Mouse (Mus musculus): Measurements from ENCODE around the gene Ptpn6. TPM values are rescaled to one million over a fixed set of nuclear protein-coding genes. Genes with fewer than 3 reads are reported as not detected.
"Not testable (repeated sequence)": the region's sequence is repeated elsewhere in the genome, so short reads cannot be mapped to it uniquely, and the experiment has no call there.

The Ptpn6 gene
- total RNA-seq, 2 experiments from 2014 or later = 4.6 to 6.4 TPM

DNA sequence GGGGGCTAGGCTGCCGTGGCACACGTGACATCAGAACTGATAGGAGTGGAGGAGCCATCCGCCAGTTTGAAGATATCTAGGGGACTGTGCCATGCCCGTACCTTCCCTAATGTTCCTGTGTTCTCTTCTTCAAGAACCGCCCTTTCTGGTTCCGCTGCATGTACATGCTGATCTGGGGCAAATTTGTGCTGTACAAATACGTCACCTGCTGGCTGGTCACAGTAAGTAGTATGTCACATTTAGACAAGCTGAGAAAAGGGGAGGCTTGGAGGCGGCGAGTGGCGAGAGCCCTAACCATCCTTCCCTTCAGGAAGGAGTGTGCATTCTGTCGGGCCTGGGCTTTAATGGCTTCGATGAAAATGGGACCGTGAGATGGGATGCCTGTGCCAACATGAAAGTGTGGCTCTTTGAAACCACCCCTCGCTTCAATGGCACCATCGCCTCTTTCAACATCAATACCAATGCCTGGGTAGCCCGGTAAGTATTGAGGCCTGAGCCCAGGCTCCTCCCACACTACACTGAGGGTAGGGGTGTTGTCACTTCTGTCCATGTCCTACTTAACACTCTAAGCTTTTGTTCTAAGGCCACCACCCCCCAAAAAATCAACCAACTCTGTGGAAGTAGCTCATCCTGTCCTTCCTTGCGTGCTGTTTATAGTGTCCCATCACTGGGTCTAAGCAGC lies 36.3 kb downstream of the Ptpn6 start:
- DNase-seq (ENCODE audit: low spot score in 2 of 2) = no peak

DNA sequence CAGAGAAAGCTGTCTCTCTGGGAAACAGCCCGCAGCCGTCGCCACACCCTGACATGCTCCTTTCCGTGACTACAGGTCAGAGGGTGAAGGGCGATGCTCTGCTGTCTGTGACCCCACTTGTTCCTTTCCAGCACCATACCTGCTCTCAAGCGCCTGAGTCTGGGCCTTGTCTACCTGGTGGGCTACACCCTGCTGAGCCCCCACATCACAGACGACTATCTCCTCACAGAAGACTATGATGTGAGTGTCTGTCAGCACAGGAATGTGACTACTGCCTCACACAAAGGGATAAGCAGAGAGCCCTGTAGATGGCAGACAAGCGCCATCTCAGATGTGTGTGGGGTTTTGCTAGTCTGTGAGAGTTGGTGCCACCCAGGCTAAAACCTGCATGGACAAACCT lies 37.2 kb downstream of the Ptpn6 start:
- DNase-seq (ENCODE audit: low spot score in 2 of 2) = no peak

DNA sequence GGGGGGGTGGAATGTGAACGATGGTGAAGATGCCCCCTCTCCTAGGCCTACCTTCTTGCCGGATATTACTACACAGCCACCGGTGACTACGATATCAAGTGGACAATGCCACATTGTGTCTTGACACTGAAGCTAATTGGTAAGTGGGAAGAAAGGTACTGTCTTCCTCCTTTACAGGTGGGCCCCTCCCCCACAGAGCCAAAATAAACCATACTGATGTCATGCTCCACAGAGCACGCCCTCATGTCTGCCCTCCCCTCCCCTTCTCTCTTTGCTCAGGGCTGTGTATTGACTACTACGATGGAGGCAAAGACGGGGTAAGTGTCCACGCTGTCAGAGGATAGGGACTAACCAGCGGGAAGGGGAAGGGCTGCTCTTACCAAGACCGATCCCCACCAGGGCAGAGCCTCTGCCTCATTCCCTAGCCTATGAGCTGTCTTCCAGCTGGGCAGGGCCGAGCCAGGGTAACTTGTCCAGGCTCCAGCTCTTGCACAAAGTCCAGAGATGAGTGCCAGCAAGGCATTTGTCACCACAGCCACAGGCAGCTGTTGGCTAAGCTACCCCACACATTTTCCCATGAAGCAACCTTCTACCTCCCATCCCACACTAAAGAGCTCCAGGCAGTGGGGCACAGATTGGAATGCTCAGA lies 38.4 kb downstream of the Ptpn6 start:
- peak in 1 of 2 experiments; percentile 64 for DNase-seq (ENCODE audit: low spot score in 2 of 2)

DNA sequence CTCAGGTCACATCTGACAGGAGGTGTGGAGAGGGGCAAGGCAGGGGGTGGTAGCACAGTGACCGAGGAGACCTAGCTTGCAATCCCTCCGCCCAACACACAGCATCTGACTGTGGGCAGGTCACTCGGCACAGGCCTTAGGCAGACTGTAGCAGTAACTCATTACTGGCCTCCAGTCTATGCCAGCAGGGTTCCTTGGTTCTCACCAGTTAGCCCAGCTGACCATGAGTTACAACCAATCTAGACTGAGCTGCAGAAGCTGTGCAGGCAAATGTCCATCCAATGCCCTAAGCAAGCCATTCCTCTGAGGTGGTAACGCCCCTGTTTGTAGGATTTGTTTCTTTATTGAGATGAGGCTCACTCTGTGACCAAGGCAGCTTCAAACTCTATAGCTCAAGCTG lies 39.1 kb downstream of the Ptpn6 start:
- DNase-seq (ENCODE audit: low spot score in 2 of 2) = no peak

DNA sequence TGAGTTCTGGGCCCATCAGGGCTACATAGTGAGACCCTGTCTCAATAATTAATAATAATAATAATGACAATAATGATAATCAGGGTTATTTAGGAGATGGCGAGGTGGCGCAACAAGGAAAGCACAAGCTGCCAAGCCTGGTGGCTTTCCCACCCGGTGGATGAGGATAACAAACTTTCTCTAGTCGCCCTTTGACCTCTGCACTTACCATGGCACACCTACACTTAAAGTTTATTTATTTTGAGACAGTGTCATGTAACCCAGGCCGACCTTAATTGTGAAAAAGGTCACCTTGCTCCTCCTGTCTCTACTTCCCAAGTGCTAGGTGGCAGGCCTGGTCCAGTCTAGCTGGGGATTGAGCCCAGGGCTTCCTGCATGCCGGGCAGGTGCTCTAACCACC lies 39.8 kb downstream of the Ptpn6 start:
- no peak for DNase-seq (ENCODE audit: low spot score in 2 of 2)

DNA sequence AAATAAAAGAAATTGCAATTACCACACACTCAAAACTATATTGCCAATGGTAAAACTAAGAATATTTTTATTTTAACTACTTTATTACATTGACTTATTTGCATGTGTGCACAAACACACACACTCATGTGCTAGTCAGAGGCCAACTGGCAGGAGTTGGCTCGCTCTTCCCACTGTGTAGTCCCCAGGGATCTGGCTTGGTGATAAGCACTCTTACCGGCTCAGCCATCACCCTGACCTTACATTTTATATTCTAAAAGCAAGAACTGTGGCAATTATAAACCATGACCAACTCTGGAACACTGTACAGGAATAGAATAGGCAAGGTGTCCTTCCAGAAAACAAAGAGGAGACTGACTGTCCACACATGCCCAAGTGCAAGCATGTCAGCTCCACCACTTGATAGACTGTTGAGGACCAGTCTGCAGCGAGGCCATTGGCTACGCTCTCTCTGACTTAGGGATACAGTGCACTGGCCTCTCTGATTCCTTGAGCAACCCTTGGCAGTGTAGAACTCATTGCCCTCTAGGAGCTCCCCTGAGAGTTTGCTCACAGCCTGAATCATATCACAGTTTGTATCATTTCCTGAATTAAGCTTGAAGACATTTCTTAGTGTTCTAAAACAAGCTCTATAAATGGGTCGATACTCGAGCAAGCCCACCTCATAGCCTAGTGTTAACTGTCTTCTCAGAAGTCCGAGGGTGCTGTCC lies 41.9 kb downstream of the Ptpn6 start:
- DNase-seq (ENCODE audit: low spot score in 2 of 2) = no peak

DNA sequence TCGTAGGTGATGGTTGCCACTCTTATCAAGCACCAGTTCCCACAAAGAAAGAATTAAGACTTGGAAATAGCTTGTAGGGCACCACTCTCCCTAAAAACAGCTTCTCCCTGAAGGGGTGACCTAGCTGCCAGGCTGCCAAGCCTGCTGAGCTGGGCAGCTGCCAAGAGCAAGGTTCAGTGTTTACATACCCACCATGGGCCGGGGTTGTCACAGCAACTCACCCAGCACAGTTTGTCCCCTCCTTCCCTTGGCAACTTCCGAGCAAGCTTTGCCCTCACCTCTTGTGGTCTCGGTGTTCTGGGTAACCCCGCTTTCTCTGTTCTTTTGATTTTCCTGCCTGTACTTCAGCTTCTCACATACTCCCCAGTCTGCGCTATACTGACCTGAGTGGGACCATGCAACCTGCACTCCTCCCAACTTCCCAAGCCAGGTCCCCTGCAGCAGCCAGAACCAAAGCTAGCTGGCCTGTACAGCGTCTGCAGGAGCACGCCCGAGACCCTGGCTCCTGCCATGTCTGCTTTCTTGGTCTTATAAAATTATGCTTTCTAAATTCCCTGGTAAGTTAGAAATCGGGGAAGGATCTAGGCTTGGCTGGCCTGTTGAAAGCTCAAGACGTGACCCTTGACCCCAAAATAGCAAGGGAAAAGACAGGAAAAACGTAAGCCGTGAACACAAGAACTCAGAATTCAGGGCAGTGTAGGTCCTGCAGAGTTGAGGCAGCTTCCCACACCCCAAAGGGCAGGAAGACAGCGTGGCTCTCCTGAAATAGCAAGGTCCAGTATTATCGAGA lies 44.2 kb downstream of the Ptpn6 start:
- DNase-seq (ENCODE audit: low spot score in 2 of 2) = no peak

DNA sequence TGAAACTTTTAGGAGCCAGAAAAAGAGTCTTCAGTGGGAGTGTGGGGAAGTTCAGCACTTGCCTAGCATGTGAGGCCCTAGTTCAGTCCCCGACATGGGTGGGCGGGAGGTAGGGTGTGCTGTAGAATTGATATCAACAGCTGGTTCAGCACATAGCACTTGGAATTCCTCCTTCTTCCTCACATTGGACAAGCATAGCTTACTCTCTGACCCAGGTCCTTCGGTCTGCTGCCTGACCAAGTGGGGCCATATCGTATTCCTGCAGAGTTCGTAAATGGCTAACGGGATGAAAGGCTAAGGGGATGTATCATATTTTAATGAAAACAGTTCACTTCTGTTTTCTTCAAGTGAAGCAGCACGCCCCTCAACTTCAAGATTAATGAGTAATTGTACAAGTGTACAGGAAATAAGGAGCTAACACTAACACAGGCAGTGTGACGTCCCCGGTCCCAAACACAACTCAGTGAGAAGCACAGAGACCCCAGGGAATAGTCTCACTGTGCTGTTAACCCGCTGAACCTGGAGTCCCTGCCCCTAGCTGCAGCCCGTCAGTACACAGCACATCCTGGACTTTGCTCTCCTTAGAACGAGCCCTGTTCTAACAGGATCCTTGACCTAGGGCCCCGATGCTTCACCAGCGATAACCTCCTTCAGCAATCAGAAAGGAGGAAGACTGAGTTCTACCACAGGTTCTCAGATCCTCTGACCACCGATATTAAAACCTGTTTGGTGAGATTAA lies 45.1 kb downstream of the Ptpn6 start:
- DNase-seq (ENCODE audit: low spot score in 2 of 2) = no peak

DNA sequence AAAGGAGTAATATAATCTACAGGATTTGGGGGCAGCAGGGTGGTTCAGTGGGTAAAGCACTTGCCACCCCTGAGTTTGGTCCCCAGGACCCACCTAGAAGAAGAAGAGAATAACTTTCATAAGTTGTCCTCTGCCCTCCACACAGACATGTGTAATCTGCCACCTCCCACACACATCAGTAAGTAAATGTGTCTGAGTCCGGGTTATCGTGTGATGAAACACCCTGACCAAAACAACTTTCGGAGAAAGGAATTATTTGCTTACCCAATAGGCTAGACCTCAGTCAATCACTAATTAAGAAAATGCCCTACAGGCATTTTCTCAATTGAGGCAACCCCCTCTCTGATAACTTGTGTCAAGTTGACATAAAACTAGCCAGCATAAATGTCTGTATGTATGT lies 48.0 kb downstream of the Ptpn6 start:
- no peak for DNase-seq (ENCODE audit: low spot score in 2 of 2)

DNA sequence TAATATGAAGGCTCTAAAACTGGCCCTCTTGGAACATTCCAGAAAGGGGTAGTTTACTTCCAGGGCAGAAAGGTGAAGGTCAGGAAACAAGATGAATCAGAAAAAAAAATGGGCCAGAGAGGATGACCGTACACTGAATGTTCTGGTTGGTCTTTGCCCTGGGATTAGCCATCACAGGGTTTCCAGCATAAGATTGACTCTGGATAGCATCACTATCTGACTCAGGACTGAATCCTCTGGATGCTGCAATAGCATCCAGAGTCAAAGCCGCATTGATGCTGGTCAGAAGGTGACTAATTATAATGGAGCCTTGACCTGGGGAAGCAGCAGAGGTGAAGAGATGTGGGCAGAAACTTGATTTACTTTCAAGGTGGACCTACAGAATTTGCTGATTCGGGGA lies 49.5 kb downstream of the Ptpn6 start:
- no peak for DNase-seq (ENCODE audit: low spot score in 2 of 2)

DNA sequence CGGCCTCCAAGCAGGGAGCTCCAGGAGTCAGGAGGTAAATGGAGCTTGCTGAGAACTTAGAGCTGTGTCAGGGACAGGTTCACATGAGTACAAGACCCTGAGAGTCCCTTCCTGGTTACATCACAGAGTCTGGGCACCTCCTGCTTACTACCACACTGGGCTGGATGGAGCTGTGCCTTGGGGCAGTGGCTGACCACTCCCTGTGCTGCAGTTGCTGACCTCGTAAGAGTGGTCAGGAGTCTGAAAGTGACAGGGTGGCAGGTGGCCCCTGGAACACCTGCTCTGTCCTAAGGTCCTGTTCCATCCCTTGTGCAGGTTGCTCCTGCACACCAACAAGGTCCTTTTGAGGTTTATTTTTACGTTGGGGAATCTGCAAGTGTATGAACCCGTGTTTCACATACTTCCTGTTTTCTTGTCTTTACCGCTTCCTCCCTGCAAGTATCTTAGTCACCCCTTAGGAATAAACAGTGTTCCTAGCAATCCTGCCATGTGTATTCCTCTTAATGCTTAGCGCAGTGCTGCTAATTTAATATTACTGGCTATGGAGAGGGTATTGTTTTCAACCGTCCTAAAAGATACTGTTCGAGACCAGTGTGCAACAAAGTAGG lies 50.3 kb downstream of the Ptpn6 start:
- no peak for DNase-seq (ENCODE audit: low spot score in 2 of 2)

DNA sequence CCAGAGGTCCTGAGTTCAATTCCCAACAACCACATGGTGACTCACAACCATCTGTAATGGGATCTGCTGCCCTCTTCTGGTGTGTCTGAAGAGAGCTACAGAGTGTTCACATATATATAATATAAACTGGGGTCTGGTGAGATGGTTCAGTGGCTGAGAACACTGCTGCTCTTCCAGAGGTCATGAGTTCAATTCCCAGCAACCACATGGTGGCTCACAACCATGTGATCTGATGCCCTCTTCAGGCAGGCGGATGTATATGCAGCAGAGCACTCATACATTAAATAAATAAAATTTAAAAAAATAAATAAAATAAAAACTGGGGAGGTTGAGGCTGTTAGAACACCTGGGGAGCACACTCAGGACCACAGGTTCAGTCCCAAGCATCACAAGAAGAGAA lies 51.9 kb downstream of the Ptpn6 start:
- not testable (repeated sequence) for DNase-seq (ENCODE audit: low spot score in 2 of 2)

DNA sequence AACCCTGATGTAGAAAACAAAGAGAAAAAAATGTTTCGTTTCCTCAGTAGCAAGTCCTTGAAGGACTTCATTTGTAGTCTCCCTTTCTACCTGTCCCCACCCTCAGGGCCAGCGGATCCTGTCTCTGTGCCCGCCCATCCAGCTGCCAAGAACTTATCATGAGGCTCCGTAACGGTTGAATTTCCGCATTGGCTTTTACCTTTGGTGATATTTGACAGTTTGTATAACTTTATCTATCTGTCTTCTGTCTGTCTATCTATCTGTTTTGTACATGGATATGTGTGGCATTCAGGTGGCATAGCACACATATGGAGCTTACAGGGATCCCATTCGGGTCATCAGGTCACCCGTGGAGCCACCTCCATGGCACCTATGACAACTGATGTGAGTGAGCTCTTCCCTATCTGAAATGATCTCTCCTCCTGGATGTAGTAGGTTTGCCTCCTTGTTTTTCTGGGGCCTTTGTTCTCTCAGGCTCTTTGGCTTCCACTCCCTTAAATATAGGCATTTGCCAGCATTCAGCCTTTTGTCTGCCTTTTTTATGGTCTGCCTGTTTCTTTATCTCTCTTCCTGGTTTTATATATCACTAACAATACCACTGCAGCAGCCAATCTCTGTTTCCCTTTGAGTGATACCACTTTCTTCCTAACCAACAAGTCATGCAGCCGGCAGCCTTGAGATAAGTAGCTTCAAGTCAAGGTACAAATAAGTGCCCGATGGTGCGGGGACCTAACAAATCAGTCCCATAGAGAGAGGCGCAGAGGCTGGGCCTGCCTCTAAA lies 52.7 kb downstream of the Ptpn6 start:
- DNase-seq (ENCODE audit: low spot score in 2 of 2) = no peak

DNA sequence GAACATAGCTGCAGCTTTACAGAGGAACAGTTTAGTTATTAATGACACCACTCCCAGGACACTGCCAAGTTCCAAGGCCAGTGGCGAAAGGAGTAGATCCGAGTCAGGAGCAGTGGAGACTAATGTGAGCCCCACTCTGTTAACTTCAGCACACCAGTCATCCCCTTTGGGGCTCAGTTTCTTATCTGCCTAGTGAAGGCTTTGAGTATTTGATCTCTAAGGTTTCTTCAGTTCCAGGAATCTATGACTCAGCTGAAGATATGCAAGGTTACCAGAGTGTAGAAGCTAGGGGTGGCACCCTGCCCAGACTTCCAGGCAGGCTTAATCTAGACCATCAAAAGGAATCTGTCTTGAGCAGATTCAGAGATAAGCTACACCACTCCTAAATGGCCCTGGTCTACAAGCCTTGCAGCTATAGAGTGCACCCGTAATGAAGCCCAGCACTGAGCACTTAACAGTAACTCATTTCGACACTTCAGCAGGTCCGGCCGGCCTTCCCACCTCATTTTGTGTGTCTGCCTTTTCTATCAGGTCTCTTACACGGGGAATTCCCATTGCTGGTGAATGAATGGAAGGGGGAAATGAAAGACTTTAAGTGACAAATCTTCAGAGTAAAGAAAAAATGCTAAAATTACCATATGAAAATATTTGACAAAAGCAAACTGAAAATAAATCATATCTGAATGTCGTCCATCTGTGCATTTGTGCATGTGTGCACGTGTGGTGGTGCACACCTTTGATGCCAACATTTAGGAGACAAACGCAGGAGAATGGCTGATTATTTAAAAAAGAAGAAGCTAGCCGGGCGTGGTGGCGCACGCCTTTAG lies 54.7 kb downstream of the Ptpn6 start:
- DNase-seq (ENCODE audit: low spot score in 2 of 2) = no peak

DNA sequence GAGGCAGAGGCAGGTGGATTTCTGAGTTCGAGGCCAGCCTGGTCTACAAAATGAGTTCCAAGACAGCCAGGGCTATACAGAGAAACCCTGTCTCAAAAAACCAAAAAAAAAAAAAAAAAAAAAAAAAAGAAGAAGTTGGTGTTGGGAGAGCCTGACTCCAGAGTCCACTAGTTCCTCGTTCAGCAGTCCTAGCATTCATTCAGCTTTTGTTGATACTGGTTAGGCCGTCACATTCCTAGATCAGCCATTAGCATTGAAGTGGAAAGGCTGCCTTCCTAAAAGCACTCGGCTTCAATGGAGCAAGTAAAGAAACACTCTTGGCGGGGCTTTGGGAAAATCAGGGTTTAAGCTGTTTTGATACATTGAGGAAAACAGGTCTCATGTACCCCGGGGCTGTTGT lies 56.2 kb downstream of the Ptpn6 start:
- DNase-seq (ENCODE audit: low spot score in 2 of 2) = not testable (repeated sequence)

DNA sequence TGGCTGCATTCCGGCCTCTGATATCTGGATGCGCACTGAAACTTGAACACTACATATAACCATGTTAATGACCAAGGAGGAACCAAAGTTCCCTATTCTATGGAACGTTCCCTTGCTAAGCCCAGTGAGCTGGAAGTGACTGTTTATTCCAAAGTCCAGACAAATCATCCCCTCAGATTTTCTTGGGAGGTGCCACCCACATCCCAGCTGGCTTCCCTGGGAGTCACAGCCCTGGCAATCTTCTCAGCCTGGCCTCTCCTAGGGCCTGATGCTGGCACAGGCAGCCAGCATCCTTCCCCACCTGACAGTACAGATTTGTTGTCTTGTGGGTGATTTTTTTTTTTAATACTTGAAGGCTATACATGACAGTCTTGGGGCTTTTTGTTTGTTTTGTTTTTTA lies 59.0 kb downstream of the Ptpn6 start:
- DNase-seq (ENCODE audit: low spot score in 2 of 2) = no peak

DNA sequence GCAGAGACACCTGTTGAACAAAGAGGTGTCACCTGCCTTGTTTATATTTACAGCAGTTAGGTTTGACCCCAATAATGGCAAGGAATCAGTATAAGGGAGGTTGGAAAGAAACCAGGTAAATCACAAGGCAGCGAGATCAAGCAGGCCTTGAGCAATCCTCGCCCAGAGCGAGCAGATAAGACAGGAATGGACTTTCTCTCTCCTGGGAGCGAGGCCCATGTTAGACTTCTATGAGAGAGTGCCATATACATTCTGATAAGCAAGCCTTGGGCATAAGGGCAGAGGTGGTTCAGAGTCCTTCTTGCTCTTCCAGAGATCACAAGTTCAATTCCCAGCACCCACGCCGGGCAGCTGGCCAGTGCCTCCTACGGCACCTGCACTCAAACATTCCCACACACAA lies 59.7 kb downstream of the Ptpn6 start:
- DNase-seq (ENCODE audit: low spot score in 2 of 2) = no peak

DNA sequence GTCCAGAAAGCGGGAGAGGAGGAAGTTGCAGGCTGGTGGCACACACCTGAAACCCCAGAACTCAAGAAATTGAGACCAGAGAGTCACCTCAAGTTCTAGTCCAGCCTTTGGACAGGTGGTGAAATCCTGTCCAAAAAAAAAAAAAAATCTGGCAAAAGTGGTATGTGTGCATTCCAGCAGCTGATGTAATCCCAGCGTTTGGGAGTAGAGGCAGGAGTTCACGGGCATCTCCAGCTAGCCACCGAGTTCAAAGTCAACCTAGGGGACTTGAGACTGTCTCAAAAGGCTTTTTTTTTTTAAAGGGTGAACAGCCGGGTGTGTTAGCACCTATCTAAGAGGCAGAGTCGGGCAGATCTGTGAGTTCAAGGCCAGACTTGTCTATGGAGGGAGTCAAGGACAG lies 62.3 kb downstream of the Ptpn6 start:
- no peak for DNase-seq (ENCODE audit: low spot score in 2 of 2)

DNA sequence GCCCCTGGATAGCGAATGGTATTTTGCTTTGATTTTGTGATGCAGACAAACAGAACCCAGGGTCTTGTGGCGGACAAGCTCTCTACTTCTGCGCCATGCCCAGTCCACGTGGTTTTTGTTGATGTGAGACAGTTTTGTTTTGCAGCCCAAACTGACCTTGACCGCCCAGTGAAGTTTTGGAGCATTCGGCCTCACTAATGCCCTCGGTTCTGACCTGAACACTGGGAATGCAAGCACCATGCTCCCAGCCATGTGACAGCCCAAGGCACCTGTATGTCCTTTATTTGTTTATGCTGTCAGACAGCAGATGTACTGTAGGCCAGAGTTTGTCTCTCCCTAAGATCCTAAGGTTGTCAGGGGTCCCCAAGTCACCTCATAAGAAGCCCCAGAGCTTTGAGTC lies 63.9 kb downstream of the Ptpn6 start:
- DNase-seq (ENCODE audit: low spot score in 2 of 2) = no peak

All from gastrocnemius, postnatal 4 days (tissue).